Mouse (Mus musculus) heart, embryonic 11.5 days (tissue): ENCODE measurements around the gene Sgms1. TPM values are rescaled to one million over a fixed set of nuclear protein-coding genes. Genes with fewer than 3 reads are reported as not detected.
A peak's percentile ranks its signal among the peaks of the same experiment; 100 is the strongest.

Experiments
- ATAC-seq: fragments of 200-750 bp; cut with Nextera tagmentation; replicated peaks from 2 replicates; pipeline ENCODE4 v1.8.0; 2017; ENCODE audit warnings: moderate library complexity; ENCODE audit not compliant: insufficient number of reproducible peaks, low FRiP score, low TSS enrichment
- H3K27ac ChIP-seq: fragments of 300-500 bp; sonication (generic); 2 replicates; pipeline ENCODE4 v1.5.1; 2014; ENCODE audit warnings: mild to moderate bottlenecking, low read depth, low read length
- H3K27me3 ChIP-seq: fragments of 300-500 bp; sonication (generic); 2 replicates; pipeline ENCODE4 v1.6.1; 2014; ENCODE audit warnings: mild to moderate bottlenecking, low read length, mixed read lengths; ENCODE audit not compliant: control insufficient read depth, insufficient read depth
- H3K36me3 ChIP-seq: fragments of 300-500 bp; sonication (generic); 2 replicates; pipeline ENCODE4 v1.6.1; 2014; ENCODE audit warnings: mild to moderate bottlenecking, low read length, moderate library complexity, mixed read lengths; ENCODE audit not compliant: control insufficient read depth, insufficient read depth
- H3K4me1 ChIP-seq: fragments of 300-500 bp; sonication (generic); 2 replicates; pipeline ENCODE4 v1.6.1; 2014; ENCODE audit warnings: low read length; ENCODE audit not compliant: control insufficient read depth, insufficient read depth
- H3K4me2 ChIP-seq: fragments of 300-500 bp; sonication (generic); 2 replicates; pipeline ENCODE4 v1.6.1; 2014; ENCODE audit warnings: mild to moderate bottlenecking, moderate library complexity
- H3K4me3 ChIP-seq: fragments of 300-500 bp; sonication (generic); 2 replicates; pipeline ENCODE4 v1.5.1; 2014; ENCODE audit warnings: low read depth, low read length
- H3K9ac ChIP-seq: fragments of 300-500 bp; sonication (generic); 2 replicates; pipeline ENCODE4 v1.6.1; 2014; ENCODE audit warnings: mild to moderate bottlenecking, low read depth, low read length, moderate library complexity
- H3K9me3 ChIP-seq: fragments of 300-500 bp; sonication (generic); replicated peaks from 2 replicates; pipeline ENCODE4 v1.6.1; 2016; ENCODE audit warnings: low read length; ENCODE audit not compliant: control insufficient read depth
- WGBS: fragments of 180-500 bp; shearing (Covaris S2); extraction: QIAGEN DNeasy Blood & Tissue Kit; methylation state at CpG from one replicate; pipeline ENCODE4 v1.1.7; 2014; ENCODE audit not compliant: insufficient replicate concordance; 5-methylcytosine and 5-hydroxymethylcytosine counted together
- polyA plus RNA-seq: library from polyadenylated mRNA; unstranded; fragments of >200 nt; fragmentation: Nextera tagmentation; extraction: Ambion mirVana; gene quantifications from 2 replicates; pipeline ENCODE4 v1.2.1, GENCODE M21; 2014

Sgms1 gene
- 36.8 and 40.6 TPM in 2 replicates for polyA plus RNA-seq

DNA sequence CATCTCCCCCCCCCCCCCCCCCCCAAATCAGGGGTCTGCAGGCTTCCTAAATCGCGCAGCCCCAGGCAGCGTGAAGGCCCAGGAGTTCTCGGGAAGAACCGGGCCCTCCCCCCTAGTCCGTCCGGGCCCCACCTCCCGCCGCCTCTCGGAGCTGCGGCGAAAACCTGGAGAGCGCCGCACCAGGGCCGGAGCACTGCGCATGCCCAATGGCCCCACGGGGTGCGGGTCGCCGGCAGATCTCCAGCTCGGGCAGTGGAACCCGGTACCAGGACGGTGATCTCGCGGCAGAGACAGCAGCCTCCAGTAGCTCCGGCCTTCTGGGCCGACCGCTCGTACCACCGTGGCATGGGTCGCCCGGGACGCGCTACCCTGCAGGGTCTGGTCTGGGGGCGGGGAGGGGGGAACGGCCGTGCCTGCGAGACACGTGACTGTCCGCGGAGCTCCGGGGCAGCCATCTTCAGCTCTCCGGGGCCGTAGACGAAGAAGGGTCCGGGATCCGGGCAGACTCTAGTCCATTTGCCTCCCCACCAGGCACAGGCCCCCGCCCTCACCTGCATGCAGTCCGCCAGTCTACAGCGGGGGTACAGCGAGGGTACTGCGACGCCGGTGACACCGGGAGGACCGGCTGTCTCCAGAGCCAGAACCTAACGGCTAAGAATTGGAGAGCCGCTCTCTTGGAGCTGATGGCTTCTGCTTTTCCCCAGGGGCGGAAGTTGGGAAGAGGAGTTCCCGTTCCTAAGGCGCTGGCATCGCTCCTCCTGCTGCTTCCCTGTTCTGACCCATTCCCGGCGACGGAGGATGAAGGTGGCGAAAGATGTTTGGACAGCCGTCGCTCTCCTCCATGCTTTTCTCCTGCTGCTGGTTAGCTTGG, at the start of gene Sgms1:
TSS of gene Sgms1 (minus strand) at position 714 of the 871 bp plus-strand sequence.
- Histone ChIP-seq H3K4me3 (peak within 1 kb of the TSS; percentile 88), H3K4me1 (peaks cover 11% of the 10 kb centered on the region; the same call in 1 of the 2 replicates), H3K9ac (peak within 1 kb of the TSS; percentile 90), H3K27me3 (no peaks in the 10 kb centered on the region), H3K9me3 (no peaks in the 10 kb centered on the region), H3K4me2 (peak within 1 kb of the TSS; percentile 79), H3K27ac (peak within 1 kb of the TSS; percentile 96), H3K36me3 (no peaks in the 10 kb centered on the region)
- peak; percentile 94 for ATAC-seq
- WGBS = 1% methylated on average over 66 of the region's 68 CpGs

DNA sequence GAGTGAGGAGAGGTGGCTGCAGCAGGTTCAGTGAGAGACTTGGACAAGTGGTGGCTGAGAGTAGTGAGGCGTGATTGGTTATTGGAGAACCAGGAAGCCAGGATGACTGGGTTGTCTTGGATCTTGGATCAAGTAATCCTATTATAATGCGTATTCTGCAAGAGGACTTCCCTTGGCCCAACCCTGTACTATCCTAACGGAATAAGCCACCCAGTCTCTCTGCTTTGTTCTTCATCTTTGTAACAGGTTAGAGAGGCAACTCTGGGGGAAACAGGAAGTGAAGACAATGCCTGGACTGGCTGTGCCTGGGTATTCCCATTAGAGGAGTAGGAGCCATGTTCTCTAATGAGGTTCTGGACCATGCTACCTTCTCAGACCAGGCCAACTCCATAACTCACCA, 36.3 kb upstream of the Sgms1 start:
- ATAC-seq = no peak
- no peaks in the 10 kb centered on the region for H3K27me3 ChIP-seq
- 82% methylated on average over 3 of the region's 3 CpGs for WGBS
- no peaks in the 10 kb centered on the region for H3K36me3 ChIP-seq
- H3K9ac ChIP-seq = no peak overlapping the region
- H3K4me1 ChIP-seq = 0 out of 2 replicates have a peak, but pooled peaks cover 4% of the 10 kb centered on the region
- no peak overlapping the region for H3K4me2 ChIP-seq
- H3K4me3 ChIP-seq = no peak overlapping the region
- H3K9me3 ChIP-seq = no peaks in the 10 kb centered on the region
- no peak overlapping the region for H3K27ac ChIP-seq

DNA sequence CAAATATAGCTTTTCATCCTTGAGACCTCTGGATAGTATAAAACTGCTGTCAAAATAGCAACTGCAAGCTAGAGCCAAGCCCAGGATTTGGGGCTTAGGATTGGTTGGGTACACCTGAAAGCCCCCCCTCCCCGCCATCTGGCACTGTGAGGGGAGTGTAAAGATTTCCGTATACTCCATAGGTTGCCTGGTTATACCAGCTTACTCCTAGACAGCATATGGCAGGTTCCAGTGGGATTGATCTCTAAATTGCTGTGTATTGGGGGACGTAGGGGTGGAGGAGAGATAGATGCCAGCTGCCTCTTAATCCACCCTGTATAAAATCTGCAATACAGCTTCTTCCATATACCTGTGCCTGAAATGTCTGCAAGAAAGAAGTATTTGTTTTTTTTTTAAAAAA, 35.2 kb upstream of the Sgms1 start:
- no peak overlapping the region for H3K4me3 ChIP-seq
- no peaks in the 10 kb centered on the region for H3K36me3 ChIP-seq
- H3K9me3 ChIP-seq = no peaks in the 10 kb centered on the region
- H3K4me1 ChIP-seq = 0 out of 2 replicates have a peak, but pooled peaks cover 4% of the 10 kb centered on the region
- WGBS = 86% methylated on average over 3 of the region's 3 CpGs
- no peak overlapping the region for H3K27ac ChIP-seq
- H3K27me3 ChIP-seq = no peaks in the 10 kb centered on the region
- no peak overlapping the region for H3K9ac ChIP-seq
- no peak overlapping the region for H3K4me2 ChIP-seq
- ATAC-seq = no peak

DNA sequence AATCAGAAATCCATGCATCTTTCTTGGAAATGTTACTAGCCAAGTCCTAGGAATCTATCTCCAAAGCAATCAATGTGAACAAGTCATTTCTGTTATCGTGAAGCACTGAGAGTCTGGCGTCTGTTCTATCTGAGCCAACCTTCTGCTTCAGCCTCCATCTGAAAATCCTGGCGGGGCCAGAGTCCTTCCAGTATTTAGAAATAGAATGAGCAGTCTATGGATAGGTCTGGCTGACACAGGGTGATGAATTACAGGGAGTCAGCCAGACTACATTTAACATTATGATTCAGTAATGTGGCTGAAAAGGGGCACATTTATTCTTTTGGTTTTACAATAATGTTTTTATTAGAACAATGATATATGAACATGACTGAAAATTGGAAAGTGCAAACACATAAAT, 29.6 kb upstream of the Sgms1 start:
- H3K27ac ChIP-seq = no peak overlapping the region
- H3K9me3 ChIP-seq = no peaks in the 10 kb centered on the region
- no peak for ATAC-seq
- no peaks in the 10 kb centered on the region for H3K36me3 ChIP-seq
- 0 out of 2 replicates have a peak, but pooled peaks cover under 1% of the 10 kb centered on the region for H3K4me1 ChIP-seq
- H3K4me2 ChIP-seq = no peak overlapping the region
- no peak overlapping the region for H3K9ac ChIP-seq
- WGBS = 47% methylated on average over 3 of the region's 3 CpGs
- no peaks in the 10 kb centered on the region for H3K27me3 ChIP-seq
- H3K4me3 ChIP-seq = no peak overlapping the region

DNA sequence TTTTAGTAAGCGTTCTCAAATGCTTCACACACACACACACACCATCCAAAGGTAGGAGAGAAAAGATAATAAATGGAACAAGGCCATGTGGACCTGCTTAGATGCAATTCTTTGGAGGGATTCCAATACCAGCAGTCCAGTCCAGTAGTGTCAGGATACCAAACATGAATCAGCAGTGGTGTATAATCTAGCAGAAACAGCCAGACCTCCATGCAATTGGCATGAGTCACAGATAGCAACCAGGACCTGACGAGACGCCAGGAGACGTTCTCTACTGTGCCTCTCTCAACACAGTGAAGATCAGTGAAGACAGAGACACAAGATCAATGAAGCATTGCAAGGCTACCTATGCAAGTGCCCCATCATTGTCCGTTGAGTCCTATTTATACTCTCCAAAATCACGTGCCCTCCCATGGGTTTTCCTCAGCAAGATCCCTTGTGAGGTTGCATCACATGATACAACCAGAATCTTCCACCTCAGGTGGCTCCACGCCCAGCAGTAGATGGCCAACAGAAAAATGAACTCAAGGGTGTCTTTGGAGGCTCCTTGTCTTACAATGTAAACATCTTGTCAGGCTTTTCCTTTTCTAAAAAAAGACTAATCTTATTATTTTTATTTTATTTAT, 27.3 kb upstream of the Sgms1 start:
- no peak overlapping the region for H3K4me3 ChIP-seq
- no peaks in the 10 kb centered on the region for H3K9me3 ChIP-seq
- H3K27me3 ChIP-seq = no peaks in the 10 kb centered on the region
- ATAC-seq = no peak
- H3K4me1 ChIP-seq = no peaks in the 10 kb centered on the region
- H3K9ac ChIP-seq = no peak overlapping the region
- no peak overlapping the region for H3K4me2 ChIP-seq
- H3K36me3 ChIP-seq = no peaks in the 10 kb centered on the region
- 66% methylated on average over 7 of the region's 7 CpGs for WGBS
- no peak overlapping the region for H3K27ac ChIP-seq

DNA sequence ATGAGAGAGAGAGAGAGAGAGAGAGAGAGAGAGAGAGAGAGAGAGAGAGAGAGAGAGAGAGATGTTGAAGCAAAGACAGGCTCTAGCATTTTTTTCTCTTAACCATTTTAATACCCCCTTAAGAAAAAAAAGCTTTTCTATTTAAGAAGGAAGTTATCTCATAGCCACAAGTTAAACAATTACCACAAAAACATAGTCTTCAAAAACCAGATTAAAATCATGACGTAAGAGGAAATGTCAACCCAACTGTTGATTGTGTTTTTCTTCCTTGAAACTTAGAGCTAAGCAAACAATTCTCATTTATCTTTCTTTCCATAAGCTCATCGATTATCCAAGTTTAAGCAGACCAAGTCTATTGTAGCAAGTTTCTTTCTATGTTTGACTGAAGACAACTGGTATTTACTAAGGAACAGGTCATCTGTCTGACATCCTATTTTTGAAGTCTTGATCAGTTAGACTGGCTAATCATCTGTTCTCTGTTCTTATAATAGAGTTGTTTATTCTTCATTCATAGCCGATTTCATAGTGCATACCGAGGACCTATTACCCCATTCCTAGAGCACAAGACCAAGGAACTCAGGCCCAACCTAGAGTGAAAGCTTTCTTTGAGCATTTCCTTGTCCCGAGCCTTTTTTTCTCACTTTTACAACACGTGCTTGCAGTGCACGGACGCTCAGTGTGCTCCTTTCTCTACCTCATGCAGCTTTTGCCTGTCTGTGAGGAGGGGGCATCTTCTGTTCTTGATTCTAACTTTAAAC, 20.3 kb upstream of the Sgms1 start:
- ATAC-seq = no peak
- Histone ChIP-seq H3K4me3 (no peak overlapping the region), H3K4me1 (no peaks in the 10 kb centered on the region), H3K9me3 (no peaks in the 10 kb centered on the region), H3K36me3 (no peaks in the 10 kb centered on the region), H3K27me3 (no peaks in the 10 kb centered on the region), H3K4me2 (no peak overlapping the region), H3K27ac (no peak overlapping the region), H3K9ac (no peak overlapping the region)
- 60% methylated on average over 8 of the region's 8 CpGs for WGBS

DNA sequence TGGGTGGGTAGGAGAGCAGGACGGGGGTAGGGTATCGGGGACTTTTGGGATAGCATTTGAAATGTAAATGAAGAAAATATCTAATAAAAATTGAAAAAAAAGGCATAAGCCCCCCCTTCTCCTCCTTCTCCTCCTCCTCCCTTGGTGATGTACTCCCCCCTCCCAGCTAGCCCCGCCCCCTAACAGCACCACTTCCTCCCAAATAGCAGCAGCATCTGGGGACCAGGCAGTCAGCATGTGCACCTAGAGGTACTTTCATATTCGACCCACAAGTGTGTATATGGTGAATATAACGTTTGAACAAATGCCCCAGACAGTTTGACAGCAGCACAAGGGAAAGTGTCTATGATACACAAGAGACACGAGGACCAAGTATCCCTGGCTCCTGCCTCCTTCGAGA, 17.2 kb upstream of the Sgms1 start:
- Histone ChIP-seq H3K9me3 (no peaks in the 10 kb centered on the region), H3K36me3 (no peaks in the 10 kb centered on the region), H3K4me3 (no peak overlapping the region), H3K4me2 (no peak overlapping the region), H3K27me3 (no peaks in the 10 kb centered on the region), H3K27ac (no peak overlapping the region), H3K9ac (no peak overlapping the region), H3K4me1 (no peaks in the 10 kb centered on the region)
- 63% methylated on average over 7 of the region's 7 CpGs for WGBS
- ATAC-seq = no peak

DNA sequence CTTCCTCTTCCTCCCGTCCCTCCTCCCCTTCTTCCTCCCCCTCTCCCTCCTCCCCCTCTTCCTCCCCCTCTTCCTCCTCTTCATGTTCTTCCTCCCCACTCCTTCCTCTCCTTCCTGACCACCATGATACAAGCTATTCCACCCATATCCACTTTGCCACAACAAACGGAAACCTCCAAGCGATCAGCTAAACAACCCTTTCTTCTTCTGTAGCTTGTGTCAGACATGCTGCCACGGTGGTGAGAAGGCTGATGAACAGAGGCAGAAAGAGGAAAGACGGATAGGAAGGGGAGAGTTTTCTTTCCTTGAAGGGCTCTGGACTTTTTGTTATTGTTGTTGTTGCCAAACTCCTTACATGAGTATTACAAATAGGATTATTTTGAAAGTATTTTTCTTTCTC, 14.9 kb upstream of the Sgms1 start:
- H3K36me3 ChIP-seq = no peaks in the 10 kb centered on the region
- no peak overlapping the region for H3K9ac ChIP-seq
- H3K4me1 ChIP-seq = no peaks in the 10 kb centered on the region
- no peaks in the 10 kb centered on the region for H3K9me3 ChIP-seq
- H3K4me3 ChIP-seq = no peak overlapping the region
- WGBS = 74% methylated on average over 5 of the region's 5 CpGs
- ATAC-seq = no peak
- no peaks in the 10 kb centered on the region for H3K27me3 ChIP-seq
- H3K27ac ChIP-seq = no peak overlapping the region
- no peak overlapping the region for H3K4me2 ChIP-seq
